Mouse (Mus musculus) lung, postnatal 0 days (tissue): ENCODE results near the gene Nfat5. TPM values are rescaled to one million over a fixed set of nuclear protein-coding genes. Genes with fewer than 3 reads are reported as not detected.

Experiments used
- ATAC-seq: fragments of 200-750 bp; cut with Nextera tagmentation; 2 replicates; pipeline ENCODE4 v1.8.0; 2017; ENCODE audit warnings: moderate library complexity
- DNase-seq: peaks from one replicate; pipeline ENCODE4 v3.0.0-alpha.2; 2016; ENCODE audit warnings: low spot score
- H3K27ac ChIP-seq: fragments of 300-500 bp; sonication (generic); 2 replicates; pipeline ENCODE4 v1.5.1; 2014; ENCODE audit warnings: antibody characterized with exemption, mild to moderate bottlenecking, low read length, mixed read lengths
- H3K27me3 ChIP-seq: fragments of 300-500 bp; sonication (generic); replicated peaks from 2 replicates; pipeline ENCODE4 v1.6.1; 2014; ENCODE audit warnings: low read length, mixed read lengths; ENCODE audit not compliant: insufficient read depth
- H3K36me3 ChIP-seq: fragments of 300-500 bp; sonication (generic); 2 replicates; pipeline ENCODE4 v1.6.1; 2014; ENCODE audit warnings: low read length, mixed read lengths; ENCODE audit not compliant: insufficient read depth
- H3K4me1 ChIP-seq: fragments of 300-500 bp; sonication (generic); 2 replicates; pipeline ENCODE4 v1.6.1; 2014; ENCODE audit warnings: antibody characterized with exemption, low read depth, low read length, mixed read lengths; ENCODE audit not compliant: insufficient read depth
- H3K4me2 ChIP-seq: fragments of 300-500 bp; sonication (generic); replicated peaks from 2 replicates; pipeline ENCODE4 v1.6.1; 2014; ENCODE audit warnings: low read depth, mild to moderate bottlenecking, low read length, moderate library complexity, mixed read lengths
- H3K4me3 ChIP-seq: fragments of 300-500 bp; sonication (generic); 2 replicates; pipeline ENCODE4 v1.5.1; 2014; ENCODE audit warnings: low read depth, low read length
- H3K9ac ChIP-seq: fragments of 300-500 bp; sonication (generic); replicated peaks from 2 replicates; pipeline ENCODE4 v1.6.1; 2014; ENCODE audit warnings: low read depth, mild to moderate bottlenecking
- H3K9me3 ChIP-seq: fragments of 300-500 bp; sonication (generic); 2 replicates; pipeline ENCODE4 v1.6.1; 2016; ENCODE audit warnings: low read length, mixed read lengths
- CTCF ChIP-seq: IDR thresholded peaks from 2 replicates; pipeline ENCODE4 v1.5.1; 2016; ENCODE audit warnings: antibody characterized with exemption, mild to moderate bottlenecking
- EP300 ChIP-seq: IDR thresholded peaks from 2 replicates; pipeline ENCODE4 v1.6.1; 2016; ENCODE audit warnings: antibody characterized with exemption, mild to moderate bottlenecking, control low read depth
- WGBS: fragments of 180-500 bp; shearing (Covaris S2); extraction: QIAGEN DNeasy Blood & Tissue Kit; methylation state at CpG from one replicate; pipeline ENCODE4 v1.1.7; 2014; 5-methylcytosine and 5-hydroxymethylcytosine counted together
- polyA plus RNA-seq: library from polyadenylated mRNA; unstranded; fragments of >200 nt; fragmentation: Nextera tagmentation; extraction: Ambion mirVana; gene quantifications from 2 replicates; pipeline ENCODE4 v1.2.1, GENCODE M21; 2015

Gene Nfat5
- 8.8 and 10.8 TPM in 2 replicates for polyA plus RNA-seq

DNA sequence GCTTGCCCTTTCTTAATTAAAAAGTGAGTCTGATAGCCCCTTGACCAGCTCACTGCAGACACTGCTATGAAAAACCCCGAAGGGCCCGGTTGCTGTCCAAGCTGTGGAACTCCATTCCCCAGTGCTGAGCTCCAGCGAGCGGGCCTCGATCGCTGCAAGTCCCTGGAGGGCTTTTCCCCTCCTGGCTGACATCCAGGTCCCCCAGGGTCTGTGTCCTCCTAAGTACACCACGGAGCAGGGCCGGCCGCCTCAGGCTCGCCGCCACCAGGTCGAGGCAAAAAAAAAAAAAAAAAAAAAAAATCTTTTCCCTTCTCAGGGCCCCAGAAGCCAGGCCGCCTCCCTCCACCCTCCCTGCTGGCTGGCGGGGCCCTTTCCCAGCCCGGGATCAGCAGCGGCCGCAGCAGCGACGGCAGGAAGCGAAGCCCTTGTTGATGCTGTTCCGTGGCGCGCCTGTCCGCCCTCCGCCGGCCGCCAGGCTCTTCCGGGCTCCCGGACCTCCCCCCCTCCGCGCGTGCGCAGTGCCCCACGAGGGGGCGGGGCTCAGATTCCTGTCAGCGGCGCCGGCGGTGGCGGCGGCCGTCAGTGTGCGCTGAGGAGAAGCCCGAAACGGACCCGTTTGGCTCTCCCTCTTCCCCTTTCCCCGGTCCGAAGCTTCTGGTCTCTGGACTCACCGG, at the start of gene Nfat5:
TSS of gene Nfat5 (plus strand) at position 543 of the 674 bp plus-strand sequence.
- ATAC-seq (peak; percentile 96), DNase-seq (peak; percentile 97)
- no peaks in the 10 kb centered on the region; the same call in 1 of the 2 replicates for H3K4me1 ChIP-seq
- no peaks in the 10 kb centered on the region for H3K9me3 ChIP-seq
- H3K27ac ChIP-seq, result peak within 1 kb of the TSS; percentile 98
- under 1% methylated on average over 41 of the region's 49 CpGs for WGBS
- TF ChIP-seq CTCF (peak; percentile 22), EP300 (no peak)
- peak within 1 kb of the TSS; percentile 100 for H3K4me3 ChIP-seq
- H3K9ac ChIP-seq, result peak within 1 kb of the TSS; percentile 97
- H3K27me3 ChIP-seq, result no peaks in the 10 kb centered on the region
- no peaks in the 10 kb centered on the region for H3K36me3 ChIP-seq
- peak within 1 kb of the TSS; percentile 57 for H3K4me2 ChIP-seq

DNA sequence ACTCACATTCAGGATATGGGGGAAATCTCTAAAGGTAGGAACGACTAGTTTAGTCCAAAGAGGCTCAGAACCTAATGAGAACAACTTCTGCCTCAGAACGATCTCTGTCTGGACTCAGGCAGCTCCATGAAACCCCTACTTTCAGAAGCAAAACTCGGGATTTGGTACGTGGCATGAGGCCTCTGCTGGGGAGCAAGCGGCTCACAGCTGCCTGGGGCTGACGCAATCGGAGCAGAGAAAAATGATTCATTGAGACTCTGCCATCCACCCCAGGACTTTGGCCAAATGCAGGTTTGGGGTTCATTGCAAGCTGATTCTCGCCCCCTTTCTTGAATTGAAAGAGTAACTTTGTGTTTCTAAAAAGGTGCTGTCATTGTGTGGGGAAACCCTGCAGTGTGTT, 49.1 kb upstream of the Nfat5 start:
- TF ChIP-seq CTCF (no peak), EP300 (no peak)
- DNase-seq (no peak), ATAC-seq (no peak)

DNA sequence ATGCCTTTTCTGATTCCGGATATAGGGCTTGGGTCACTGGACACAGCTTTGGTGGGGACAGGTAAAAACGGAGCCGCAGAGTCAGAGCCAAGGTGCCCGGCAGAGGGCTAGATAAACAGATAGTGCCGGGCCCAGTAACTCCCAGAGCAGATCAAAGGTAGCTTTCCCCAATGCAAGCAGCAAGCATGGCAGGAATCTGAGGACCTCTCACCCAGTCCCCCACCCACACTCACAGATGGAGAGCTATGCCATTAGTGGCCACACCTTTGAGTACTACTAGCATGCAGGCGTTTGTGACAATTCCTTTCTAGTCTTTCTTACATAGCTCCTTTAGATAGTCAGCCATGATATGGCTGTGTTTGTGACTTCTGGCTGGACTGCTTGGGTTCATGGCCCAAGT, 44.8 kb upstream of the Nfat5 start:
- peak; percentile 72 for DNase-seq
- Histone ChIP-seq H3K4me1 (no peaks in the 10 kb centered on the region; the same call in 1 of the 2 replicates), H3K4me2 (no peak overlapping the region), H3K27ac (peak overlapping the region; percentile 17; the same call in 1 of the 2 replicates), H3K27me3 (no peaks in the 10 kb centered on the region), H3K9me3 (no peaks in the 10 kb centered on the region), H3K4me3 (no peak overlapping the region), H3K36me3 (no peaks in the 10 kb centered on the region), H3K9ac (no peak overlapping the region)
- peak; percentile 91 for ATAC-seq
- peak; percentile 75 for TF ChIP-seq EP300
- no peak for TF ChIP-seq CTCF
- 38% methylated on average over 6 of the region's 6 CpGs for WGBS

More for the DNA sequence above, 49.1 kb upstream of the Nfat5 start:
- Histone ChIP-seq H3K9ac (no peak overlapping the region), H3K36me3 (no peaks in the 10 kb centered on the region), H3K4me2 (no peak overlapping the region), H3K4me1 (no peaks in the 10 kb centered on the region), H3K27me3 (no peaks in the 10 kb centered on the region), H3K4me3 (no peak overlapping the region), H3K9me3 (no peaks in the 10 kb centered on the region), H3K27ac (no peak overlapping the region)
- 64% methylated on average over 8 of the region's 8 CpGs for WGBS

DNA sequence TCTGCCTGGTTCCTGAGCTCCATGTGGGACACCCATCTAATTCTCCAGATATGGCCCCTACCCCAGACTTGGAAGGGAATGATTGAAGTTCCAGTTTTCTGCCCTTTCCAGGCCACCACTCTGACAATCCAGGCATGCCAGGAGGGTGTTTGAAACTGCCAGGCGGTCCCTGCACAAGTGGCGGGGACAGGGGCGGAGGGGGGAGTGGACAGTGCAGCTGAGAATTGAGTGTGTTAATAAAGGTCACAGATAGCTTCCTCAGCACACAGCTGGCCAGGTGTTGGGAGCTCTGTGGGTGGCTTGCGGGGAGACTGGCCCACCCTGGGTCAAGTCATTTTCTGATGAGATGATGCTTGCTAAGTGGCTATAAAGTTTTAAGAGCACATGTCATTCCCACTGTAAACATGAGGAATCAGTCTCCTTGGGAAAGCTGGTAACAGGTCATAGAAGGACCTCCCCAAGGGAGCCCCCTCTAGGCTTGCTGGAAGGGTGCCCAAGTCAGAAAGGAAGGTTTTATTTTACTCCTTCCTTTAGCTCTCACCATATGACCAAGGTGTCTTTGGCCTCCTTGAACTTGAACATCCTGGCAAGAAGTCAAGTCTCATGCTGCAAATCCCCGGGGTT, 41.7 kb upstream of the Nfat5 start:
- Histone ChIP-seq H3K36me3 (no peaks in the 10 kb centered on the region), H3K4me1 (no peaks in the 10 kb centered on the region; the same call in 1 of the 2 replicates), H3K27ac (0 out of 2 replicates have a peak overlapping the region, but pooled peaks have one; percentile 51), H3K4me2 (no peak overlapping the region), H3K27me3 (no peaks in the 10 kb centered on the region), H3K9me3 (no peaks in the 10 kb centered on the region), H3K4me3 (no peak overlapping the region), H3K9ac (no peak overlapping the region)
- ATAC-seq, result no peak; the same call in 1 of the 2 replicates
- no peak for DNase-seq
- TF ChIP-seq EP300, result no peak
- TF ChIP-seq CTCF, result no peak
- WGBS, result 61% methylated on average over 5 of the region's 5 CpGs

DNA sequence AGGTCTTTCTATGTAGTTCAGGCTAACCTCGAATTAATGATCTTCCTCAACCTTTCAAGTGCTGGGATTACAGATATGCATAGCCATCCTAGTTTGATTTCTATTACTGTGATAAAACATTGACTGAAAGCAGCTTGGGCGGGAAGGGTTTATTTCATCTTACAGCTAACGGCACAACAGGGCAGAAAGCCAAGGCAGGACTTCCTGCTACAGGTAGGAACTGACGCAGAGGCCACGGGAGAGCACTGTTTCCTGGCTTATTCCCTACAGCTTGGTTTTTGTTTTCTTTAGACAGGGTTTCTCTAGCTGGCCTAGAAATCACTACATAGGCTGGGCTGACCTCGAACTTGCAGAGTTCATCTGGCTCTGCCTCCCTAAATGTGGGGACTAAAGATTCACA, 40.1 kb upstream of the Nfat5 start:
- no peak for DNase-seq
- no peaks in the 10 kb centered on the region for H3K27me3 ChIP-seq

DNA sequence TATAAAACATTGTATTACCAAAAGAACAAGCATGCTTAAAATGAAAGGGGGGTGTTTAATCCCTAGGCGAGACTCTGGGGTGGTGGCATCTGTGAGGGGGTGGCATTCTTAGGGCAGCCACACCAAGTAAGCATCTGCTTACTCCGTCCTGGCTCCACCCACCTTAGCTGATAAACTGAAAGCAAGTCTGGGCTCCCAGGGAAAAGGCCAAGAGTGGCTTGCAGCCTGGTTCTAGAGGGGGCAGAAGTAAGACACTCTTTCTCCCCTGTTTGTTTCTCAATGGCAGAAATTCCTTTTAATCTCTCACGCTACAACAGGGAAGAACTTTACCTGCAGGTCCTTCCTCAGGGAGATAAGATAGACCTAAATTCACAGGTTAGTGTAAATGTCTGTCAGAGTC, 38.9 kb upstream of the Nfat5 start:
- no peak for DNase-seq
- Histone ChIP-seq H3K27me3 (no peaks in the 10 kb centered on the region), H3K36me3 (no peaks in the 10 kb centered on the region), H3K4me3 (no peak overlapping the region), H3K27ac (no peak overlapping the region), H3K9me3 (no peaks in the 10 kb centered on the region), H3K4me2 (no peak overlapping the region), H3K9ac (no peak overlapping the region), H3K4me1 (no peaks in the 10 kb centered on the region; the same call in 1 of the 2 replicates)
- no peak for ATAC-seq
- WGBS, result 53% methylated on average over 3 of the region's 3 CpGs
- TF ChIP-seq CTCF (no peak), EP300 (no peak)

More for the DNA sequence above, 40.1 kb upstream of the Nfat5 start:
- ATAC-seq, result no peak
- Histone ChIP-seq H3K27ac (no peak overlapping the region), H3K4me1 (no peaks in the 10 kb centered on the region; the same call in 1 of the 2 replicates), H3K36me3 (no peaks in the 10 kb centered on the region), H3K9me3 (no peaks in the 10 kb centered on the region), H3K4me3 (no peak overlapping the region), H3K9ac (no peak overlapping the region), H3K4me2 (no peak overlapping the region)
- 48% methylated on average over 6 of the region's 6 CpGs for WGBS
- no peak for TF ChIP-seq EP300
- TF ChIP-seq CTCF, result no peak
